Mouse (Mus musculus): ENCODE results near the gene Scrn1.

The Scrn1 gene

GRCm38 (mm10) chr6:54566546-54566919 is 244 bp upstream of the Scrn1 start:
- in situ Hi-C loops (cut with MboI, MseI): no loop called here

GRCm38 (mm10) chr6:54565012-54565411 is 1.3 kb downstream of the Scrn1 start:
- in situ Hi-C loops (cut with MboI, MseI): no loop called here

- in situ Hi-C loops (cut with MboI, MseI): no loop called here
These were observed 1.7 kb downstream of the Scrn1 start for GRCm38 (mm10) chr6:54564506-54564991.

- in situ Hi-C loops (cut with MboI, MseI): no loop called here
These were observed 2.7 kb downstream of the Scrn1 start for GRCm38 (mm10) chr6:54563561-54563960.

GRCm38 (mm10) chr6:54562018-54562809 is 4.1 kb downstream of the Scrn1 start:
- in situ Hi-C loops (cut with MboI, MseI): no loop called here

- in situ Hi-C loops (cut with MboI, MseI): no loop called here
These were observed 7.8 kb downstream of the Scrn1 start for GRCm38 (mm10) chr6:54558466-54558865.

- in situ Hi-C loops (cut with MboI, MseI): no loop called here
These were observed 8.6 kb downstream of the Scrn1 start for GRCm38 (mm10) chr6:54557671-54558070.

- in situ Hi-C loops (cut with MboI, MseI): no loop called here
These were observed 10.5 kb downstream of the Scrn1 start for GRCm38 (mm10) chr6:54555816-54556215.

GRCm38 (mm10) chr6:54554341-54555110 is 11.8 kb downstream of the Scrn1 start:
- in situ Hi-C loops (cut with MboI, MseI): no loop called here

- in situ Hi-C loops (cut with MboI, MseI): no loop called here
These were observed 12.7 kb downstream of the Scrn1 start for GRCm38 (mm10) chr6:54553632-54554031.

- in situ Hi-C loops (cut with MboI, MseI): no loop called here
These were observed 13.4 kb downstream of the Scrn1 start for GRCm38 (mm10) chr6:54552721-54553413.

GRCm38 (mm10) chr6:54550801-54551323 is 15.4 kb downstream of the Scrn1 start:
- in situ Hi-C loops (cut with MboI, MseI): no loop called here

- in situ Hi-C loops (cut with MboI, MseI): no loop called here
These were observed 17.0 kb downstream of the Scrn1 start for GRCm38 (mm10) chr6:54549311-54549710.

- in situ Hi-C loops (cut with MboI, MseI): no loop called here
These were observed 17.8 kb downstream of the Scrn1 start for GRCm38 (mm10) chr6:54548314-54549019.

- in situ Hi-C loops (cut with MboI, MseI): no loop called here
These were observed 22.6 kb downstream of the Scrn1 start for GRCm38 (mm10) chr6:54543646-54544045.

GRCm38 (mm10) chr6:54542836-54543235 is 23.5 kb downstream of the Scrn1 start:
- in situ Hi-C loops (cut with MboI, MseI): no loop called here

- in situ Hi-C loops (cut with MboI, MseI): no loop called here
These were observed 25.9 kb downstream of the Scrn1 start for GRCm38 (mm10) chr6:54540252-54540887.

GRCm38 (mm10) chr6:54539396-54539795 is 26.9 kb downstream of the Scrn1 start:
- in situ Hi-C loops (cut with MboI, MseI): no loop called here

GRCm38 (mm10) chr6:54538773-54539173 is 27.5 kb downstream of the Scrn1 start:
- in situ Hi-C loops (cut with MboI, MseI): no loop called here

GRCm38 (mm10) chr6:54537053-54537452 is 29.2 kb downstream of the Scrn1 start:
- in situ Hi-C loops (cut with MboI, MseI): no loop called here

- in situ Hi-C loops (cut with MboI, MseI): no loop called here
These were observed 30.8 kb downstream of the Scrn1 start for GRCm38 (mm10) chr6:54535485-54535884.
